Mouse (Mus musculus): ENCODE results near the gene Tomm7. TPM values are rescaled to one million over a fixed set of nuclear protein-coding genes. Genes with fewer than 3 reads are reported as not detected.

The Tomm7 gene
- polyA plus RNA-seq, 1 experiment from 2014 or later: 92.0 TPM

GRCm38 (mm10) chr5:23792726-23793125, 51.2 kb downstream of the Tomm7 start:
- no peaks in the 10 kb centered on the region for H3K27me3 ChIP-seq (replicated peaks)
- 88% methylated on average over 2 of the region's 2 CpGs for WGBS
- peaks cover 79% of the 10 kb centered on the region for H3K36me3 ChIP-seq
- no peak overlapping the region for H3K27ac ChIP-seq (replicated peaks)
- H3K9ac ChIP-seq: no peak overlapping the region
- H3K9me3 ChIP-seq: no peaks in the 10 kb centered on the region
- H3K4me2 ChIP-seq: no peak overlapping the region
- peaks cover 13% of the 10 kb centered on the region for H3K4me1 ChIP-seq
- H3K4me3 ChIP-seq: no peak overlapping the region
- ATAC-seq (ENCODE audit: extremely low read depth, insufficient number of reproducible peaks, low FRiP score, low TSS enrichment): no peak

- ATAC-seq (ENCODE audit: extremely low read depth, insufficient number of reproducible peaks, low FRiP score, low TSS enrichment): no peak
- Histone ChIP-seq H3K4me2 (peak overlapping the region; percentile 96; the same call in 1 of the 2 replicates), H3K27me3 (replicated peaks) (no peaks in the 10 kb centered on the region), H3K27ac (replicated peaks) (no peak overlapping the region), H3K9me3 (no peaks in the 10 kb centered on the region), H3K9ac (no peak overlapping the region), H3K4me3 (no peak overlapping the region), H3K4me1 (peaks cover 17% of the 10 kb centered on the region), H3K36me3 (peaks cover 46% of the 10 kb centered on the region)
- 72% methylated on average over 4 of the region's 4 CpGs for WGBS
These were observed 54.8 kb downstream of the Tomm7 start for GRCm38 (mm10) chr5:23789078-23789612.

Other genes starting within 250 kb of the Tomm7 start
- 37.7 and 45.5 TPM in 2 replicates for gene Srpk2, start 159.5 kb downstream of the Tomm7 start, polyA plus RNA-seq (2015; fragmentation: Nextera tagmentation; extraction: Ambion mirVana)
- gene Pus7, start 60.5 kb downstream of the Tomm7 start, polyA plus RNA-seq (2015; fragmentation: Nextera tagmentation; extraction: Ambion mirVana): 21.1 and 21.4 TPM in 2 replicates
- 26.1 and 27.6 TPM in 2 replicates for gene Rint1, start 56.5 kb downstream of the Tomm7 start, polyA plus RNA-seq (2015; fragmentation: Nextera tagmentation; extraction: Ambion mirVana)
- gene Fam126a, start 186.5 kb upstream of the Tomm7 start, polyA plus RNA-seq (2015; fragmentation: Nextera tagmentation; extraction: Ambion mirVana): 32.6 and 33.9 TPM in 2 replicates